Comparison of ENCODE assay signal across 23 mouse cellular contexts in genomic region chr1:96556258-96556657, GRCm38 (mm10).
DNase-seq lines count a peak whose midpoint lies in the region; ATAC-seq and TF ChIP-seq lines count a peak whose summit lies in the region.
"Had no signal": no experiment of that assay in that cellular context is flagged by ENCODE, and none has a peak within 500 bp of the region (broad histone marks: within the 10 kb centered on the region; RNA-seq: fewer than 3 reads in every experiment).

No protein-coding gene starts in this region.

- no peak overlapping the region for H3K27ac ChIP-seq in intestine, embryonic 15.5 days
- no peak overlapping the region for H3K27ac ChIP-seq in intestine, postnatal 0 days (ENCODE audit: low read depth, low read length)
- H3K27ac ChIP-seq in testis, adult 2 months (ENCODE audit: control insufficient read depth, insufficient read depth, low read depth, low read length): no peak overlapping the region
- no peak overlapping the region for H3K27ac ChIP-seq in intestine, embryonic 16.5 days (ENCODE audit: low read length)
- H3K27ac ChIP-seq in hindbrain, embryonic 14.5 days: no peak overlapping the region

- no peaks in the 10 kb centered on the region for H3K36me3 ChIP-seq in intestine, embryonic 15.5 days
- H3K36me3 ChIP-seq in intestine, postnatal 0 days (ENCODE audit: control insufficient read depth, insufficient read depth): no peaks in the 10 kb centered on the region
- no peaks in the 10 kb centered on the region for H3K36me3 ChIP-seq in testis, adult 2 months (ENCODE audit: control insufficient read depth, insufficient read depth, low read length)
- no peaks in the 10 kb centered on the region for H3K36me3 ChIP-seq in intestine, embryonic 16.5 days (ENCODE audit: control insufficient read depth, insufficient read depth, low read length)
- no peaks in the 10 kb centered on the region for H3K36me3 ChIP-seq in hindbrain, embryonic 14.5 days (replicated peaks; ENCODE audit: control insufficient read depth, insufficient read depth)
- H3K36me3 ChIP-seq: G1E had no signal

- H3K4me2 ChIP-seq in intestine, embryonic 15.5 days (replicated peaks): no peak overlapping the region
- no peak overlapping the region for H3K4me2 ChIP-seq in intestine, postnatal 0 days (replicated peaks; ENCODE audit: low read depth)
- no peak overlapping the region for H3K4me2 ChIP-seq in intestine, embryonic 16.5 days (ENCODE audit: low read depth, low read length)
- no peak overlapping the region for H3K4me2 ChIP-seq in hindbrain, embryonic 14.5 days (replicated peaks)

- no peak for DNase-seq in testis, postnatal 10 days (ENCODE audit: low spot score)
- peak; percentile 24 for DNase-seq in A20 (ENCODE audit: low read depth, low spot score)
- no peak for DNase-seq in hindbrain, embryonic 14.5 days (ENCODE audit: low spot score)
- no peak for DNase-seq in retina, embryonic 14.5 days (ENCODE audit: low spot score)
- DNase-seq: adrenal gland, adult 2 months; adrenal gland, adult 8-10 months; adrenal gland, postnatal 10 days; adrenal gland, postnatal 14 days; adrenal gland, postnatal 25 days; adrenal gland, postnatal 36 days; B cell, adult 2 months; cerebellum, adult 11 months; cerebellum, adult 11-12 months; cerebellum, adult 18-20 months had no signal

- H3K9ac ChIP-seq in intestine, embryonic 15.5 days: no peak overlapping the region
- no peak overlapping the region for H3K9ac ChIP-seq in intestine, postnatal 0 days (ENCODE audit: low read depth, low read length)
- no peak overlapping the region for H3K9ac ChIP-seq in intestine, embryonic 16.5 days (ENCODE audit: low read depth, low read length)
- no peak overlapping the region for H3K9ac ChIP-seq in hindbrain, embryonic 14.5 days

- no peaks in the 10 kb centered on the region for H3K9me3 ChIP-seq in intestine, embryonic 15.5 days
- no peaks in the 10 kb centered on the region for H3K9me3 ChIP-seq in intestine, postnatal 0 days (ENCODE audit: control insufficient read depth)
- no peaks in the 10 kb centered on the region for H3K9me3 ChIP-seq in intestine, embryonic 16.5 days (ENCODE audit: control insufficient read depth, low read length)
- no peaks in the 10 kb centered on the region for H3K9me3 ChIP-seq in hindbrain, embryonic 14.5 days (ENCODE audit: control insufficient read depth, low read length)

- no peak for TF ChIP-seq CTCF in intestine, postnatal 0 days (IDR thresholded peaks at IDR 0.05; ENCODE audit: low read depth)
- TF ChIP-seq CTCF in testis, adult 2 months (IDR thresholded peaks at IDR 0.05; ENCODE audit: control insufficient read depth, insufficient read depth, insufficient replicate concordance, low read depth, low read length): no peak

- TF ChIP-seq POLR2A in testis, adult 2 months (IDR thresholded peaks at IDR 0.05; ENCODE audit: control insufficient read depth, low read depth, low read length): no peak

- no peaks in the 10 kb centered on the region for H3K27me3 ChIP-seq in intestine, embryonic 15.5 days (replicated peaks)
- no peaks in the 10 kb centered on the region for H3K27me3 ChIP-seq in intestine, postnatal 0 days (replicated peaks; ENCODE audit: control insufficient read depth, insufficient read depth, low read length)
- no peaks in the 10 kb centered on the region for H3K27me3 ChIP-seq in testis, adult 2 months (ENCODE audit: control insufficient read depth, insufficient read depth, low read length)
- H3K27me3 ChIP-seq in intestine, embryonic 16.5 days (replicated peaks; ENCODE audit: control insufficient read depth, insufficient read depth, low read length): no peaks in the 10 kb centered on the region
- H3K27me3 ChIP-seq in hindbrain, embryonic 14.5 days (ENCODE audit: control insufficient read depth, insufficient read depth, low read length): no peaks in the 10 kb centered on the region
- H3K27me3 ChIP-seq: CH12.LX, Patski had no signal

- H3K4me1 ChIP-seq in intestine, embryonic 15.5 days (replicated peaks): no peaks in the 10 kb centered on the region
- no peaks in the 10 kb centered on the region for H3K4me1 ChIP-seq in intestine, postnatal 0 days (replicated peaks; ENCODE audit: control insufficient read depth, insufficient read depth, low read length)
- no peaks in the 10 kb centered on the region for H3K4me1 ChIP-seq in testis, adult 2 months (ENCODE audit: control insufficient read depth, insufficient read depth, low read length)
- H3K4me1 ChIP-seq in intestine, embryonic 16.5 days (ENCODE audit: control insufficient read depth, insufficient read depth, low read length): no peaks in the 10 kb centered on the region
- no peaks in the 10 kb centered on the region for H3K4me1 ChIP-seq in hindbrain, embryonic 14.5 days (replicated peaks; ENCODE audit: control insufficient read depth, insufficient read depth, low read length)

- peak; percentile 83 for ATAC-seq in intestine, embryonic 15.5 days
- ATAC-seq in intestine, postnatal 0 days: no peak
- peak; percentile 79 for ATAC-seq in intestine, embryonic 16.5 days
- no peak for ATAC-seq in hindbrain, embryonic 14.5 days (ENCODE audit: low FRiP score)
- ATAC-seq: activated CD4-positive, CD25-positive, alpha-beta regulatory T cell, adult 4 months; CD4-positive, CD25-positive, alpha-beta regulatory T cell, adult 4 months; Patski had no signal

- no peak overlapping the region for H3K4me3 ChIP-seq in intestine, embryonic 15.5 days (replicated peaks)
- no peak overlapping the region for H3K4me3 ChIP-seq in intestine, postnatal 0 days (ENCODE audit: low read depth, low read length)
- H3K4me3 ChIP-seq in testis, adult 2 months (ENCODE audit: control insufficient read depth, low read depth, low read length): peak overlapping the region; percentile 36; the same call in 1 of the 2 replicates
- H3K4me3 ChIP-seq in intestine, embryonic 16.5 days (ENCODE audit: low read length): no peak overlapping the region
- H3K4me3 ChIP-seq in hindbrain, embryonic 14.5 days (replicated peaks; ENCODE audit: low read length): no peak overlapping the region

Comparison
In these comparisons a context has a peak if more than half of its experiments do, and no peak if none do; other contexts are left out.
1. ATAC-seq: peak in intestine, embryonic 15.5 days (single experiment) and intestine, embryonic 16.5 days (single experiment); none in intestine, postnatal 0 days (single experiment) and hindbrain, embryonic 14.5 days (single experiment).